Mouse (Mus musculus): ENCODE measurements around the gene Slc6a11.

Slc6a11 gene

DNA sequence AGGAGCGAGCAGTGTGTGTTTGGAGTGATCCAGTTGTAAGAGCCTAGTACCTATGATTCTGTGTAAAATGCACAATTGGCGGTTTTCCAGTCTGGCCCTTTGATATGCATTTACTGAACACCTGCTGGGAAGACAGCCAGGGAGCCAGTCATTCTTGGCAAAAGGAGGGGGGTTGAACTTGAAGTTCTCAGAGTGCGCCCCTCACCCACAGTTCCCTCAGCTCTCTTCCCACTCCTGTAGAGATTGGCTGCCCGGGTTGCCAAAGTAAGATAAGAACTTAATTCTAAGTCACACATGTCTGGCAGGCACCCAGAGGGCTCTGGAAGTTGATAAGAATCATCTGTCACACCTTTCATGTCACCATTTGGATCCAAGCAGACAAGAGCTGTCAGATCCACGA, 133.4 kb downstream of the Slc6a11 start:
- in situ Hi-C loops (cut with MboI, MseI) = no loop called here

GRCm38 (mm10) chr6:114266273-114266672, 135.2 kb downstream of the Slc6a11 start:
- in situ Hi-C loops (cut with MboI, MseI) = no loop called here

GRCm38 (mm10) chr6:114267979-114268378, 136.9 kb downstream of the Slc6a11 start:
- in situ Hi-C loops (cut with MboI, MseI) = no loop called here

DNA sequence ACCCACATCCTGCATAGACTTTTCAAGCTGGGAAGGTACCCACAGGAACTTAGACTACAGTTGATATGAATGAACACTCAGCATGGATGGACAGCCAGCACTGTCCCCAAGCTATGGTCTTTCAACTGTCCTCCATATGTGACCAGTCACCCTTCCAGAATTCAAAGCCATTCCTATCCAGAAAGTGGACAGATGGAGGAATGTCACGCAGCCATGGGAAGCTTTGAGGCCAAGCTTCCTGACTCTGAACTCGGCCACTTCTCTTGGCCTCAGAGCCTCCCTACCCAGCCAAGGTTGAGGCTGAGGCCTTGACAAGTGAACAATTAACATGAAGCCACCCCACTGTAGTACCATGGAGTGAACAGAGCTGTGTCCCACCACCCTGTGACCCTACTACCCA, 138.5 kb downstream of the Slc6a11 start:
- in situ Hi-C loops (cut with MboI, MseI) = no loop called here

DNA sequence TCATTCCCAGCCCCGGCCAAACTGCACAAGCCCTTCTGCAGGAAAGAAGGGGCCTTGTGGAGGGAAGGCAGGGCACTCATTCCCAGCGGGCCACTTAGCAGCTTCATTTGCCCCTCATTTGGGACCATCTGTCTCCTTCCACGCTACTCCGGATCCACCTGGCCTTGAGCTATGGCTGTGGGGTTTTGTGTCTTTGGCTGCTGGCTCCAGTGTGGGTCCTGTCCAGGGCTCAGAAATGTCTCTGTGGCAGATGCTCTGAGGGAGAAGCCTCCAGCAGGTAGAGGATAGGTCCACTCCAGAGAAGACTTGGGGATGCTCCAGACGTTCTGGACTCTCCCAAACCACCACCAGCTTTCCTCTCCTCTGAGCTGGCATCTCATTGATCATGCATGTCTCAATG, 139.8 kb downstream of the Slc6a11 start:
- in situ Hi-C loops (cut with MboI, MseI) = no loop called here

DNA sequence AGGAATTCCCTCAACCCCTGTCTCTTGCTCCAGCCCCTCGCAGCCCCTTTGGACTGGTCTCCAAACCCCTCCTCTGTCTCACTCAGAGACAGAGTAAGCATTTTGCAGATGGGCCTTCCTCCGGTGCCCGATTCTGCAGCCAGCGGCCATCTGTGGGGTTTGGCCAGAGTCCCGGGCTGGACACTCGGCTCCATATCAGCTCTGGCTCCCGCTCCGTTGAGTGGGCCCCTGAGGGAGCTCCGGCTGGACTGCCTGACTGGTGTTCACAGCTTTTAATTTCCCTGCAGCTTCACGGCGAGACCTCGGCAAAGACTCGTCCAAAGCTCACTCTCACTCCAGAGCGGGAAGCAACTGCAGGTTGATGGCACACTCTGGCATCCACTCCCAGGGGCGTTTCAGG, 141.2 kb downstream of the Slc6a11 start:
- in situ Hi-C loops (cut with MboI, MseI) = no loop called here

- in situ Hi-C loops (cut with MboI, MseI) = no loop called here
Measured at GRCm38 (mm10) chr6:114273997-114274728, 143.1 kb downstream of the Slc6a11 start.

GRCm38 (mm10) chr6:114275800-114276199, 144.8 kb downstream of the Slc6a11 start:
- in situ Hi-C loops (cut with MboI, MseI) = no loop called here

GRCm38 (mm10) chr6:114282469-114283277, 151.6 kb downstream of the Slc6a11 start, which contains the start of gene Slc6a1:
Gene Slc6a1 (plus strand): TSS chr6:114282635.
- in situ Hi-C loops (cut with MboI, MseI) = no loop called here

GRCm38 (mm10) chr6:114283278-114283770, 152.3 kb downstream of the Slc6a11 start:
- in situ Hi-C loops (cut with MboI, MseI) = no loop called here

- in situ Hi-C loops (cut with MboI, MseI) = no loop called here
Measured at GRCm38 (mm10) chr6:114283927-114284703, 153.1 kb downstream of the Slc6a11 start.

- in situ Hi-C loops (cut with MboI, MseI) = no loop called here
Measured at GRCm38 (mm10) chr6:114285424-114285823, 154.4 kb downstream of the Slc6a11 start.

DNA sequence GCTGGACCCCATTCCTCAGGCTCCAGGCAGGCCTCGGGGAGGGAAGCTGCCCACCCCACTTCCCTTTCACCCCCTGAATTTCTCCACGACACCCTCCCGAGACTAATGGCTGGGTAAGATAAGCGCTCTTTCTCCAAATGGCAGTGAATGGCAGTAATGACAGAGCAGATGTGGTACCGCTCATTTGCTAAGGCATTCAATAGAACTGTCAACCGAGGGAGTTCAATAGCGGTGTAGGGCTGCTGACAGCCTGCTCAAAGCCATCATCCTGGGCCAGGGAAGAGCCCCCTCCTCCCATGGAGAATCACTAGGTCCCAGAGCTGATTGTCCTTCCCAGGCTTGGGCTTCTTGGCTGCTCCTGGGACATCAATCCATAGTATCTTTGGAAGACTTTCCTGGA, 158.1 kb downstream of the Slc6a11 start:
- in situ Hi-C loops (cut with MboI, MseI) = no loop called here

DNA sequence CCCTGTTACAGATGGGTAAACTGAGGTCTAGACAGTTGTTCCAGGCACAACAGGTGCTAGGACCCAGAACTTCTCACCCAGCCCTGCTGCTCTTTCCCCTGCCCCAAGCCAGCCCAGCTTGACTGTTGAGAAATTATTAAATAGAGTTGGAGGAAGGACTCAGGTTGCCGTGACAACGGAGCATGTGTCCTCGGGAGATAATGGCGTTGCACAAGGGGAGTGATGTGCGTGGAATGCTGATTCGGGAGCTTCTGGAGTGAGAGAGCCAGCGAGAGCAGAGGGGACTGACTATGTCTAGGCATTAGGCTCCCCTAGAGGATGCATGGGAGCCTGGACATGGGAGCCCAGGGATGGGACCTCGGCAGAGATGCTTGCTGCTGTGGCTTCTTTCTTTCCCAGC, 159.1 kb downstream of the Slc6a11 start:
- in situ Hi-C loops (cut with MboI, MseI) = no loop called here

GRCm38 (mm10) chr6:114290929-114291328, 159.9 kb downstream of the Slc6a11 start:
- in situ Hi-C loops (cut with MboI, MseI) = no loop called here

GRCm38 (mm10) chr6:114291396-114291795, 160.4 kb downstream of the Slc6a11 start:
- in situ Hi-C loops (cut with MboI, MseI) = no loop called here

- in situ Hi-C loops (cut with MboI, MseI) = no loop called here
Measured at GRCm38 (mm10) chr6:114293511-114293910, 162.5 kb downstream of the Slc6a11 start.

- in situ Hi-C loops (cut with MboI, MseI) = no loop called here
Measured at GRCm38 (mm10) chr6:114295086-114295485, 164.0 kb downstream of the Slc6a11 start.

DNA sequence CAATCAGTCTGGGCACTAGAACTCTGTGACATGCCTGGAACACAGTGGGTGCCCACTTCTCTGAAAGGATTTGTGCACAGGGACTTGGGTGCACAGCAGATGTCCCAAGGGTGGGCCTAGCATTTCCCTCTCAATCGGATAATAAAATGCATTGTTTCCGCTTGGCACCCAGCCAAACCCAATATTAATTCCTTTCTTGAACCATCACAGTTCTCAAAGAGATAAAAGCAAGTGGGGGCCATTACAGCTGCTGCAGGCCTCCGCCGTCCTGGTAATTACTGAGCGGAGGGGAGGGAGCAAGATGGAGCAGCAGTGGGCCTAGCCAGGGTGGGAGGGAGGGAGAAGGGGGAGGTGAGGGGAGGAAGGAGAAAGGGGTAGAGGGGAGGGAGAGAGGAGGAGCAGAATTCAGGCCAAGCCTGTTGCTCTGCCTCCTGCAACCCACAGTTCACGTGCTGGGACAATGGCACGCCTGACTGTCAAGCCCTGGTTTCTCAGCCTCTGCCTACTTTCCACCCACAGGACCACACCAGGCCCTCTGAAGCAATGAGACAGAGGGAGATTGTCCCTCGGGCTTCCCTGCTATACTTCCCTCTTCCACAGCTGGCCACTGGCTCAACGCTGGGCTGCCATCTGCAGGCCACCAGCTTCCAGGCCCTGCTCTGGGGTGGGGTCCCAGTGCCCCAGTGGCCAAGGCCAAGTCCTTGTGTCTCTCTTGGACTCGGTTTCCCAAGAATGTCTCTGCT, 166.4 kb downstream of the Slc6a11 start:
- in situ Hi-C loops (cut with MboI, MseI) = no loop called here
